Mouse (Mus musculus): ENCODE results near the gene Spr. TPM values are rescaled to one million over a fixed set of nuclear protein-coding genes. Genes with fewer than 3 reads are reported as not detected.
"Not testable (repeated sequence)": the region's sequence is repeated elsewhere in the genome, so short reads cannot be mapped to it uniquely, and the experiment has no call there.

Spr gene
- polyA plus RNA-seq, 1 experiment from 2014 or later, result 52.5 TPM

DNA sequence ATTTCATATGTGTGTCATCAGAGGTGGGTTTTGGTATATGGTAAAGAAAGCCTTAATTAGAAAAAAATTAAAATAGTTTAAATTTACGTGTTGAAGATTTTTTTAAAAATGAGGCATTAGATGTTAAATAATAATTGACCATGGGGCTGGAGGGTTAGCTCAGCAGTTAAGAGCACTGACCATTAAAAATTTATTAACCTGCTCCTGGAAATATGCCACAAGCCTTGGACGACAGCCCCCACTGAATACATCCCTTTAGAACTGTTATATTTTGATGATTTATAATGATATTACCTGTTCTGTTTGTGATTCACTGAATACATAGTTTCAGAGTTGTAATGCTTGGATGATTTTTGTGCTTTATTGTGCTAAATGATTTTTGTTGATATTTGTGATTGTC lies 19.0 kb upstream of the Spr start:
- ATAC-seq (ENCODE audit: insufficient number of reproducible peaks, low FRiP score, low TSS enrichment, low read depth); H3K36me3 ChIP-seq; H3K27ac ChIP-seq (replicated peaks); H3K9me3 ChIP-seq (replicated peaks); H3K27me3 ChIP-seq; H3K9ac ChIP-seq; H3K4me2 ChIP-seq (replicated peaks); H3K4me3 ChIP-seq (replicated peaks): not testable (repeated sequence)
- 84% methylated on average over 2 of the region's 2 CpGs for WGBS
- H3K4me1 ChIP-seq, result peaks cover 15% of the 10 kb centered on the region

DNA sequence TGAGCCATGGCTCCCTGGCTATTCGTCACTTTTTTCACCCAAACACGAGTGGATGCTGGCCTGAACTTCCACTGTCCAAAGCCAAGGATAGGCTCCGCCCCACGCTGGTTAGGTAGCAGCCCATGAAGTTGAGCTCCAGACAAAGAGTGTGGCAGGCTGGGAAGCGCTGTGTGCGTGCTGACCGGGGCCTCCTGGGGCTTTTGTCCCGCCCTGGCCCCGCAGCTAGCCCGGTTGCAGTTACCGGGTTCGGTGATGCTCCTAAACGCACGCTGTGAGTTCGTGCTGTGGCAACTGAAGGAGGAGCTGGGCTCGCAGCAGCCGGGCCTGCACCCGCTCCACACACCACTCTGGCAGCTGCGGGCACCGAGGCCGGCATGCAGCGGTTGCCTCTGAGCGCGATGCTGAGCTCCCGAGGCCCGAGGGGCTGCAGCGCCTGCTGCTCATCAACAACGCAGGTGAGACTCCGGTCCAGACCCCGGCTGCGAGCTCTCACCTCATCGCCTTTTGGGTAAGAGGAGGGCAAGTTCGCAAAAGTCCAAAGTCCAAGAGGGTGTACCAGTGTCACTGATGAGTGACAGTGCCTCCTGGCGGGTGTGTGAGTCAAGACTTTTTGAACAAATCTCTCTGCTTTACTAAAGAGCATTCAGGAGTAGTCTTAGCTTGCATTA lies 17.4 kb upstream of the Spr start:
- peak; percentile 73; the same call in 1 of the 2 replicates for ATAC-seq (ENCODE audit: insufficient number of reproducible peaks, low FRiP score, low TSS enrichment, low read depth)
- 2% methylated on average over 34 of the region's 34 CpGs for WGBS
- Histone ChIP-seq H3K27me3 (no peaks in the 10 kb centered on the region), H3K4me3 (replicated peaks) (peak overlapping the region; percentile 56), H3K36me3 (no peaks in the 10 kb centered on the region), H3K4me2 (replicated peaks) (peak overlapping the region; percentile 71), H3K4me1 (peaks cover 15% of the 10 kb centered on the region), H3K9ac (peak overlapping the region; percentile 37), H3K9me3 (replicated peaks) (no peaks in the 10 kb centered on the region), H3K27ac (replicated peaks) (peak overlapping the region; percentile 58)

DNA sequence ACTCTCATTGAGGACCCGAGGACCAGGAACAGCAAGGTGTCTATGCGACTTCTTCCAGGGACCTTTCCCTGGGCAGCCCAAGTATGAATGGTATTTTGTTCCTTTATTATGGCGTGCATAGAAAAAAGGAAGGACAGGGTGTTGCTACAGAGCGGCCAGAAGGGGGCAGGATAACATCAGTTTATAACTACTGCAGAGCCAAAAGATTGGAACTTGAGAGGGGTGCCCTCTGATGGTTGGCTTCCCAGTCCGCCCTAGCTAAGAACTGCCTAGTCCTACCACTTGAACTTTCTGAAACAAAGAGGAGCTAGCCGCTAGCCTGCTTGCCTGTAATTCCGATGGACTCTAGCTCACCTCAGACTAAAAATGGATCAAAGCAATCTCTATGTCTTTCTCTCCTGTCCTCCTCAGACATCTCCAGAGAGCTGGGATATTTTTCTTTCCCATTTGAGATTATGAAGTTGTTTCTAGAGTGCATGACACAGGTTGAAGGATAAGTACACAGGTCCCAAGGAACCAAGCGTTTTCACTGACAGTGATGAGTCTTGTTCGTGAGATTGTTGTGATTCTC lies 16.5 kb upstream of the Spr start:
- Histone ChIP-seq H3K9ac (no peak overlapping the region), H3K36me3 (no peaks in the 10 kb centered on the region), H3K27me3 (no peaks in the 10 kb centered on the region), H3K4me2 (replicated peaks) (no peak overlapping the region), H3K4me3 (replicated peaks) (no peak overlapping the region), H3K27ac (replicated peaks) (no peak overlapping the region), H3K4me1 (peaks cover 15% of the 10 kb centered on the region), H3K9me3 (replicated peaks) (no peaks in the 10 kb centered on the region)
- WGBS, result 17% methylated on average over 9 of the region's 9 CpGs
- no peak for ATAC-seq (ENCODE audit: insufficient number of reproducible peaks, low FRiP score, low TSS enrichment, low read depth)

GRCm38 (mm10) chr6:85150386-85150785 lies 12.8 kb upstream of the Spr start:
- Histone ChIP-seq H3K4me1 (peaks cover 15% of the 10 kb centered on the region), H3K9me3 (replicated peaks) (no peaks in the 10 kb centered on the region), H3K27ac (replicated peaks) (no peak overlapping the region), H3K4me3 (replicated peaks) (no peak overlapping the region), H3K4me2 (replicated peaks) (no peak overlapping the region), H3K27me3 (no peaks in the 10 kb centered on the region), H3K36me3 (no peaks in the 10 kb centered on the region), H3K9ac (no peak overlapping the region)
- WGBS, result 61% methylated on average over 3 of the region's 3 CpGs
- no peak for ATAC-seq (ENCODE audit: insufficient number of reproducible peaks, low FRiP score, low TSS enrichment, low read depth)

- Histone ChIP-seq H3K4me3 (replicated peaks) (no peak overlapping the region), H3K27me3 (no peaks in the 10 kb centered on the region), H3K36me3 (no peaks in the 10 kb centered on the region), H3K27ac (replicated peaks) (no peak overlapping the region), H3K4me2 (replicated peaks) (no peak overlapping the region), H3K9ac (no peak overlapping the region), H3K4me1 (no peaks in the 10 kb centered on the region), H3K9me3 (replicated peaks) (no peaks in the 10 kb centered on the region)
- 53% methylated on average over 3 of the region's 3 CpGs for WGBS
- ATAC-seq (ENCODE audit: insufficient number of reproducible peaks, low FRiP score, low TSS enrichment, low read depth), result no peak
These were observed 10.1 kb upstream of the Spr start for GRCm38 (mm10) chr6:85147636-85148035.

DNA sequence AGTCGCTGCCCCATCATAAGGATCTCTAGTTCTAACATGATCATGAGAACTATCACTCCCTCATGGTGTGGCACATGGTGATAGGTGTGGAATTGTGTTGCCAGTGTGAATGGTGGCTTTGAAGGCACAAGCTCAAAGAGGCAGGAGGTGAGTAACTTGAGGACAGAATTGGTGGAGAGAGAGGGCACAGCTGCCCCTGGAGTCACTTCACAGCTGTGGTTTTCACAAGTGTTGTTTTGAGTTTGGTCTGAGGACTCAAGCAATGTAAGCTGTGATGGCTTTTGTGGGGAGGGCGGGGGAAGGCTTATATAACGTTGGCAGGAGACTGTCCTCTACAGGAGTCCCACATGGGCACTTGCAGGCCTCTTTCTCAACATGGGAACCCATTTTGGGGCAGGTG lies 6.9 kb upstream of the Spr start:
- H3K4me2 ChIP-seq (replicated peaks), result no peak overlapping the region
- no peak overlapping the region for H3K27ac ChIP-seq (replicated peaks)
- no peak overlapping the region for H3K4me3 ChIP-seq (replicated peaks)
- H3K4me1 ChIP-seq, result no peaks in the 10 kb centered on the region
- WGBS, result 63% methylated on average over 3 of the region's 3 CpGs
- H3K27me3 ChIP-seq, result no peaks in the 10 kb centered on the region
- no peaks in the 10 kb centered on the region for H3K9me3 ChIP-seq (replicated peaks)
- no peak overlapping the region for H3K9ac ChIP-seq
- H3K36me3 ChIP-seq, result no peaks in the 10 kb centered on the region
- no peak for ATAC-seq (ENCODE audit: insufficient number of reproducible peaks, low FRiP score, low TSS enrichment, low read depth)

- not testable (repeated sequence) for H3K27me3 ChIP-seq; H3K4me3 ChIP-seq (replicated peaks); H3K9me3 ChIP-seq (replicated peaks); H3K9ac ChIP-seq; ATAC-seq (ENCODE audit: insufficient number of reproducible peaks, low FRiP score, low TSS enrichment, low read depth); H3K36me3 ChIP-seq; H3K4me2 ChIP-seq (replicated peaks); H3K4me1 ChIP-seq; H3K27ac ChIP-seq (replicated peaks)
- WGBS, result 7% methylated on average over 7 of the region's 7 CpGs
These were observed 3.4 kb upstream of the Spr start for GRCm38 (mm10) chr6:85141013-85141412.

DNA sequence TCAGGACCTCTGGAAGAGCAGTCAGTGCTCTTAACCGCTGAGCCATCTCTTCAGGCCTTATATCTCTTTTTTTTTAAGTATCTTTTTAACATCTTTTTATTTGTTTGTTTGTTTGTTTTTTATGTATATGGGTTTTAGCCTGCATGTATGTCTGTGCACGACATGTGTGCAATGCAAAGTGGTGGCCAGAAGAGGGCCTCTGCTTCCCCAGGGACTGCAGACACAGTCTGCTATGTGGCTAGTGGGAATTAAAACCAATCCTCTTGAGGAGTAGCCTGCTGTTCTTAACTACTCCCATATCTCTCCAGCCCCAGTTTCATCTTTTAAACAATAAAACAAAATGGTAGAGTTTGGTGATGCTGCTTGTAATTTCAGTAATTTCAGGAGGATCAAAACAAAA lies 2.0 kb upstream of the Spr start:
- H3K4me3 ChIP-seq (replicated peaks), result no peak overlapping the region
- ATAC-seq (ENCODE audit: insufficient number of reproducible peaks, low FRiP score, low TSS enrichment, low read depth), result no peak
- 91% methylated on average over 2 of the region's 2 CpGs for whole genome bisulfite sequencing
- H3K27me3 ChIP-seq, result no peaks in the 10 kb centered on the region
- H3K9ac ChIP-seq, result no peak overlapping the region
- peaks cover 6% of the 10 kb centered on the region for H3K4me1 ChIP-seq
- no peak overlapping the region for H3K27ac ChIP-seq (replicated peaks)
- no peaks in the 10 kb centered on the region for H3K9me3 ChIP-seq (replicated peaks)
- H3K4me2 ChIP-seq (replicated peaks), result no peak overlapping the region
- 0 out of 2 replicates have a peak, but pooled peaks cover 3% of the 10 kb centered on the region for H3K36me3 ChIP-seq

DNA sequence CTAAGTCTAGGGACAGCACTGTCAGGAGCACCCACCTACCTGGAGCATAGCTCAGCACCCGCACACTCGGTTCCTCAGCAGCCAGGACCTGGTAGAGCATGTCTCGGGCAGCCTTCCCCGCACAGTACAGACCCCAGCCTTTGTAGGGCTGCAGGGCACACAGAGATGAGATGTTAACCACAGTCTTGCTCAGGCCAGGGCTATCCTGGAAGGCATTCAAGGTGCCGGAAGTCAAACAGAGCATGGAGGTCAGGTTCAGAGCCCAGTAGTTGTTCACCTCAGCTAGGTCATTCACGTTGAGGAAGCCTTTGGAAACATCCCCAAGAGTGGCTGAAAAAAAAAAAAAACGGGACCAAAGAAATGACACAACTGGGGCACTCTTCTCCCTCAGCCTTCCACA lies 782 bp downstream of the Spr start:
- Histone ChIP-seq H3K9ac (peak overlapping the region; percentile 87; the same call in 1 of the 2 replicates), H3K4me2 (replicated peaks) (peak overlapping the region; percentile 56), H3K27ac (replicated peaks) (peak overlapping the region; percentile 96; the same call in 1 of the 2 replicates), H3K36me3 (peaks cover 18% of the 10 kb centered on the region), H3K4me3 (replicated peaks) (peak overlapping the region; percentile 82)
- WGBS, result 45% methylated on average over 7 of the region's 7 CpGs
- not testable (repeated sequence) for H3K27me3 ChIP-seq; H3K9me3 ChIP-seq (replicated peaks); H3K4me1 ChIP-seq; ATAC-seq (ENCODE audit: insufficient number of reproducible peaks, low FRiP score, low TSS enrichment, low read depth)

DNA sequence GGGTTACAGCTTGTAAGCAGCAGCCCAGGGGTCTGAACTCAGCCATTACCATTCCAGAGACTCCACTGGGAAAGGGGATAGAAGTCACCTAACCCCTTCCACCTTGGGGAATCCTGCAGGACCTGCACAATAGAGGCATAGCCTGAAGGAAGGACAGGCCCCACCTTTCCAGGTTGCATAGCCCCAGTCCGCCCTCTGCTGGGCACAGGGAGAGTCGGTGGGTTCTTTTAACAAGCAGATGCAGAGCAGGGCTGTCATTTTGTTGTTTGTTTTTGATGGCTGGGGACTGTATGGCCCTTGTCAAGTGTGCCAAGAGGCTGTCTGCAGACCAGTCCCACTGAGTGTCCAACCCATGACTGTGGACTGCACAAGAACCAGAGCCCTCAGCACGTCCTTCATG lies 4.8 kb downstream of the Spr start:
- H3K4me3 ChIP-seq (replicated peaks); ATAC-seq (ENCODE audit: insufficient number of reproducible peaks, low FRiP score, low TSS enrichment, low read depth); H3K27me3 ChIP-seq: not testable (repeated sequence)

GRCm38 (mm10) chr6:85132237-85132636 lies 5.3 kb downstream of the Spr start:
- H3K4me1 ChIP-seq; H3K9me3 ChIP-seq (replicated peaks); H3K27ac ChIP-seq (replicated peaks); H3K27me3 ChIP-seq; ATAC-seq (ENCODE audit: insufficient number of reproducible peaks, low FRiP score, low TSS enrichment, low read depth); H3K9ac ChIP-seq; H3K4me2 ChIP-seq (replicated peaks); H3K4me3 ChIP-seq (replicated peaks): not testable (repeated sequence)
- WGBS, result 81% methylated on average over 3 of the region's 3 CpGs
- peaks cover 18% of the 10 kb centered on the region for H3K36me3 ChIP-seq

More for the DNA sequence above, 4.8 kb downstream of the Spr start:
- H3K4me1 ChIP-seq; H3K27ac ChIP-seq (replicated peaks); H3K9ac ChIP-seq; H3K4me2 ChIP-seq (replicated peaks); H3K9me3 ChIP-seq (replicated peaks): not testable (repeated sequence)
- H3K36me3 ChIP-seq, result peaks cover 18% of the 10 kb centered on the region
- 29% methylated on average over 3 of the region's 3 CpGs for WGBS

DNA sequence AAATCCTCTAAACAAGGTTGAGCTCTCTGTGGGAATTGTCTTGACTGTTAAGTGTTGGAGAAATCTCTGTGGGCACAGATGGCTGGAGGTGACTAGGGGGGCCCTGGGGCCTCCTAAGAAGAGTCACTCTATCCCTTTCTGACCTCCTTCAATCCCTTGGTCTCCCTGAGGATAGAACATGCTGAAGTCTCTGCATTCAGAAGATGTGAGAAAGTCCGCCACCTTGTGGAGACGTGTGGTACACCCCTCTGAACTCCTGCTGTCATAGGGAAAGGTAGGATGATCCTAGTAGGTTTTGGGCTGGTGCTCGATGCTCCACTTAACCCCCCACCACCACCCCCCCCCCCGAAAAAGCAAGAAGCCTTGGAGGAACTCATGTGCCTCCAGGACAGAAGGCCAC lies 5.9 kb downstream of the Spr start:
- Histone ChIP-seq H3K36me3 (peaks cover 18% of the 10 kb centered on the region), H3K27me3 (peaks cover 11% of the 10 kb centered on the region), H3K4me2 (replicated peaks) (no peak overlapping the region), H3K9me3 (replicated peaks) (no peaks in the 10 kb centered on the region), H3K9ac (no peak overlapping the region), H3K4me1 (peaks cover 2% of the 10 kb centered on the region), H3K4me3 (replicated peaks) (no peak overlapping the region), H3K27ac (replicated peaks) (no peak overlapping the region)
- 1% methylated on average over 4 of the region's 4 CpGs for WGBS
- ATAC-seq (ENCODE audit: insufficient number of reproducible peaks, low FRiP score, low TSS enrichment, low read depth), result no peak

Measured in embryonic facial prominence, embryonic 15.5 days (tissue).